Mouse (Mus musculus) adrenal gland, postnatal 14 days (tissue): Measurements from ENCODE around the gene Muc3. TPM values are rescaled to one million over a fixed set of nuclear protein-coding genes. Genes with fewer than 3 reads are reported as not detected.

Experiments used
- DNase-seq: peaks from one replicate; pipeline ENCODE4 v3.0.0; 2021; ENCODE audit warnings: mixed read lengths
- total RNA-seq: library from RNA; stranded (reverse); gene quantifications from 2 replicates; pipeline ENCODE4 v1.2.3, GENCODE M21; 2021

Gene Muc3
- total RNA-seq, 1 experiment from 2014 or later = not detected

- no peak for DNase-seq
Observed at GRCm38 (mm10) chr5:137095135-137095534, 54.0 kb downstream of the Muc3 start.

- peak; percentile 27 for DNase-seq
Observed at GRCm38 (mm10) chr5:137093720-137094119, 55.4 kb downstream of the Muc3 start.

GRCm38 (mm10) chr5:137091560-137091959, 57.6 kb downstream of the Muc3 start:
- DNase-seq = peak; percentile 31

GRCm38 (mm10) chr5:137090870-137091269, 58.3 kb downstream of the Muc3 start:
- DNase-seq = no peak

- peak; percentile 77 for DNase-seq
Observed at GRCm38 (mm10) chr5:137087410-137087809, 61.7 kb downstream of the Muc3 start.

GRCm38 (mm10) chr5:137085731-137086130, 63.4 kb downstream of the Muc3 start:
- DNase-seq = no peak

- DNase-seq = no peak
Observed at GRCm38 (mm10) chr5:137085021-137085420, 64.1 kb downstream of the Muc3 start.

Other genes with a start within 250 kb of the Muc3 start
- 24.9 and 26.4 TPM in 2 replicates for gene Ift22, start 241.2 kb downstream of the Muc3 start, total RNA-seq
- 136 TPM in 2 replicates for gene Fis1, start 196.0 kb downstream of the Muc3 start, total RNA-seq
- 13.5 and 14.7 TPM in 2 replicates for gene Cldn15, start 182.7 kb downstream of the Muc3 start, total RNA-seq
- gene Plod3, start 162.3 kb downstream of the Muc3 start, total RNA-seq = 54.9 and 57.8 TPM in 2 replicates
- gene Znhit1, start 161.3 kb downstream of the Muc3 start, total RNA-seq = 64.8 and 72.1 TPM in 2 replicates
- 11.9 and 12.6 TPM in 2 replicates for gene Vgf, start 122.9 kb downstream of the Muc3 start, total RNA-seq
- gene Ap1s1, start 103.2 kb downstream of the Muc3 start, total RNA-seq = 88.6 and 92.6 TPM in 2 replicates
- 2.0 and 2.6 TPM in 2 replicates for gene Serpine1, start 77.1 kb downstream of the Muc3 start, total RNA-seq
- gene Trim56, start 33.1 kb downstream of the Muc3 start, total RNA-seq = 38.1 and 39.8 TPM in 2 replicates
- gene Muc3a, start 63.1 kb upstream of the Muc3 start, total RNA-seq = 0.19 and 0.98 TPM in 2 replicates
- gene Ache, start 138.2 kb upstream of the Muc3 start, total RNA-seq = 10.3 and 17.4 TPM in 2 replicates
- gene Ufsp1, start 145.3 kb upstream of the Muc3 start, total RNA-seq = 8.0 and 11.9 TPM in 2 replicates
- gene Srrt, start 158.4 kb upstream of the Muc3 start, total RNA-seq = 139 and 168 TPM in 2 replicates
- 29.2 and 34.7 TPM in 2 replicates for gene Trip6, start 165.1 kb upstream of the Muc3 start, total RNA-seq
- gene Slc12a9, start 184.3 kb upstream of the Muc3 start, total RNA-seq = 9.4 and 13.0 TPM in 2 replicates
- 65.1 and 69.7 TPM in 2 replicates for gene Ephb4, start 200.8 kb upstream of the Muc3 start, total RNA-seq